Mouse (Mus musculus) right cerebral cortex, adult 2 months (tissue): Measurements from ENCODE around the gene Acot7.

Experiments
- DNase-seq, 2 experiments: peaks; one replicate each; pipeline ENCODE4 v3.0.0; 2021 to 2022; ENCODE audit warnings: low spot score in 2 of 2

The Acot7 gene

DNA sequence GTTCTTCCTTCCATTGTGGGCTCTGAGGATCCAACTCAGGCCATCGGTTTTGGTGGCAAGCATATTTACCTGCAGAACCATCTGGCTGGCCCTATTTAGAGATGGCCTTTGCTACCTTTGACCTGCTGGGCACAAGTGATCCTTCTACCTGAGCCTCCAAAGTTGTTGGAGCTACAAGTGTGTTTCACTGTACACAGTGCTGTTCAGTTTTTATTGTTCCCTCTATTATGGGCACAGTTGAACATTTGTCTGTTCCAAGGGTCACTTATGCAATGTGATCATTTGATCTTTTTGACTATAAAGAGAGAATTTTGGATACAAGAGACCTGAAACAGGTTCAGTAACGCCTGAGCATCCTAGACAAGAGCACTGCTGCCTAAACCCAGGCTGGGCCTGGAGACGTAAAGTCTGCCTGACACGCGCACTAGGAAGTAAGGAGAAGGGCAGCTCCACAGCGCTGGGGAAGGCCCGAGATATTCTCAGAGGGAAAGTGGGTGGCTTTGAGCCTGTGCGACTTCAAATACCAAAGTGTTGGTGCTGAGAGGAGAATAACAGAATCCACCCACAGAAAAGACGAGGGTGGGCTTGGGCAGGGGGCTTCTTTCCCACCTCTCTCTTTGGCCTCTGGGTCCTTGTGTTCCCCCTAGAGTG lies 65.4 kb downstream of the Acot7 start:
- DNase-seq, result no peak

DNA sequence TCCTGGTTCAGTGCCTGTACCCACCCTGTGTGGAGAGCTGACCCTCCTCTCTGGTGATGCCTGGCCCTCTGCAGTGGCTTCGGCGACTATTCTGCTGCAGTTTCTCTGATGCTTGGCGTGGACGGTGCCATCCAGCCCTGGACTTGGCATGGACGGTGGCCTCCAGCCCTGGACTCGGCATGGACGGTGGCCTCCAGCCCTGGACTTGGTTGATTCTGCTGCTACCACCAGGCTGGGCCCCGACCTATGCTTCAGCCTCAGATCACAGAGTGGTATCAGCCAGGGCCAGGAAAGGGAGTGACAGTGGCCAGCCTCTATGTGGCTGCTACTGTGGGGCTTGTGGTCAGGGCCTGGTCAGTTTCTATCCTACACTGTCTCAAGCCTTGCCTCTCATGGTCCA lies 66.0 kb downstream of the Acot7 start:
- DNase-seq, result no peak

DNA sequence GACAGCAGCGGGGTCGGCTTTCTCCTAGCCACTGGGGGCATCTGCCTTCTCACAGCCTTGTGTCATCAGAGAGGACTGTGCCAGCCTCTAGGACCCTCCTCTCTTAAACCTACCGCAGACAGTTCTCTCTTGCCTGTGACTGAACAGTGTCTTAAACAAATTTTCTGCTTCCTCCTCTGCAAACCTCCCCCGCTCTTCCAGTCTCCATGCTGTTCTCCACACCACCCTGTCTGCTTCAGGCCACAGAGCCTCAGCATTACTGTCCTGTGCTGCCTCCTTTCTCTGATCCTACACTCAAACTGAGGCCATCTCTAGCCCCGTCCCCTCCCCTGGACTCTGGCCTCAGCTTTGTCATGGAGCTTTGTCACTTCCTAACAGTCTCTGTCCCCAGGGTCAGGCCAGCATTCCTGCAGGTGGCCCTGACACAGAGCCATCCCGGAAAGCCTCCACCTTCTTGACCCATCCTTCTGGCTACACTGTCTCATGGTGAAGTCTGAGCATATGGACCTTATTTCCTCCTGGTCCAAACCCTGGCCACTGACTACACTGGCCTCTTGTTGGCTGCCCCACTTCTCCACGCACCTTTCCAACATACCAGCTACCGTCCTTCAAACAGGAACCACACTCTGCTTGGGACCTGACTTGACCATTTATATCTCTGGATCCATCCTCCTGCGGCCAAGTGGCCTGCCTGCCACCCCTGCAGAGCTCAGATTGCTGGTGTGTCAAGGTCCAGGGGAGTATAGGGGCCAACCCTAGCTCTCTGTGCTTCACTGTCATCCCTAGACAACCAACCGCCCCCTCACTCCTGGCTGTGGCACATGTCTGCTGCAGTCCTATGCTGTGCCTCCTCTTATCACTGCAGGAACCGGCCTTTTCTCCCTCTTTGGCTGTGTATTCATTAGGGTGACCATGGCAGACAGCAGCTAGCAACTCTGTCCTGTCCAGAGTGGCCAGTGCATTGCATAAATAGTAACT lies 66.9 kb downstream of the Acot7 start:
- DNase-seq, result no peak

DNA sequence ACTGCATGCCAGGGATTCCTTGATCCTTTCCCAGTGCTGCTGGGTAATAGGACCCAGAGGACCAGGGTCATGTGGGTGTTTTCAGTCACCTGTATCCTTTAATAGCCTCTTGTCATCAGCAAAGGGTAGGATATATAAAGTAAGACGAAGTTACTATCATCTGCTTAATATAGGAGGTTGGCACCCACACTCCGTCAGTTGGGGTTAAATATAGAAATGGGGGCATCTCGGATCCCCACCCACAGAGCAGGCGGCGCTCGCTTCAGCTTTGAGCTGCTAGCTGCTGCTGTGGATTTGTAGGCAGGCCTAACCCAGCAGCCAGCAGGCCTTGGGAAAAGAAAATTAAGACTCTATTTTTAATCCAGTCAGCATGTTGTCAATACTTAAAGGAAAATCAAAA lies 68.1 kb downstream of the Acot7 start:
- peak; percentile 75 to 81 for DNase-seq

DNA sequence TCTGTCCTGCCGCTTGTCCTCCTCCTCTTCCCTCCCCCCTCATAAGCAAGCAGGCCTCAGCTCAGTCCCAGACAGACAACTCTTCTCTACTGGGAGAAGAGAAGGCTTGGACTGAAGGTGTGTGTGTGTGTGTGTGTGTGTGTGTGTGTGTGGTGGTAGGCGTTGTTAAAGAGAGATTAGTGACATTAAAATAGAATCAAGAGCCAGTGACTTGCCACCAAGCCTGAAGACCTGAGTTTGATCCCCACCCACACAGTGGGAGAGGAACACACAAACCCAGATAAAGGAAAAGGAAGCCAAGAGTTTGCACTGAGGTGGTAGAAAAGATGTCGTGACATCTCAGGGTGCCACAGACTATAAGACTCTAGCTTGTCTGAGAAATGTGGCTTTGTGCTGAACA lies 69.3 kb downstream of the Acot7 start:
- no peak for DNase-seq

DNA sequence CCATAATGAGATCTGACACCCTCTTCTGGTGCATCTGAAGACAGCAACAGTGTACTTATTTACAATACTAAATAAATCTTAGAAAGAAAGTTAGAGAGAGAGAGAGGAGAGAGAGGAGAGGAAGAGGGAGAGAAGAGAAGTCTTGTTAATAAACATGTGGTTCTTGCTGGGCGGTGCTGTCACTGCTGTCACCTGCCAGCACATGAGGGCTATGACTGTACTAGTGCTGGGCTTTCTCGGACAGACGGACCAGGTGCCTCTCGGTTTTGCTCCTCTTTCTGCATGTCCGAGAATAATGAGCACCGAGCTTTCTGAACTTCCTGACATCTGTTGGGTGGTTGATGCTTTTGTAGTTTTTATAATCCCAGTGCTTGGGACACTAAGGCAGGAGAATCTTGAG lies 72.7 kb downstream of the Acot7 start:
- DNase-seq, result no peak

DNA sequence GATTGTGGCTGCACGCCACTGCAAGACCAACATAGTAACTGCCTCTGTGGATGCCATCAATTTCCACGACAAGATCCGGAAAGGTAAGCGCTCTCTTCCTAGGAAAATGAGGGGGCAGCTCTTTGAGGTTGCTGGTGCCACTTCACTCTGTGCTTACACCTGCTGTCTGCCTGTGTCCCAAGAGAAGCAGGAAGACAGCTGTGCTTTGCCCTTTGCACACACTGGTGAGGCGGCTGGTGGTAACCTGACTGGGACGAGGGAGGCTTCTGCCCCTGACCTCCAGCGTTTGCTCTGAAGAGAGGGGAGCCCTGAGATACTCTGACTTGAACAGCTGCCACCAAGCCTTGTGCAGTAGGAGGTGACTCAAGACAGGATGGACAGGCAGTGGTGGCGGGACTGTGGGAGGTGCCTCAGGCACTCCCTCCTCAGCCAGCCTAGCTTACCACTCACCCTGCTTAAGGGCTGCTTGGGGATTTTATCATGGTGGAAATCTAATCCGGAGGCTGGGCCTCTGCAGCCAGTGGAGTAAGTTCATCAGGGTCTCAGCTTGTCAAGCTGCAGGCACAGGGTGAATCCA lies 75.3 kb downstream of the Acot7 start:
- DNase-seq, result no peak

DNA sequence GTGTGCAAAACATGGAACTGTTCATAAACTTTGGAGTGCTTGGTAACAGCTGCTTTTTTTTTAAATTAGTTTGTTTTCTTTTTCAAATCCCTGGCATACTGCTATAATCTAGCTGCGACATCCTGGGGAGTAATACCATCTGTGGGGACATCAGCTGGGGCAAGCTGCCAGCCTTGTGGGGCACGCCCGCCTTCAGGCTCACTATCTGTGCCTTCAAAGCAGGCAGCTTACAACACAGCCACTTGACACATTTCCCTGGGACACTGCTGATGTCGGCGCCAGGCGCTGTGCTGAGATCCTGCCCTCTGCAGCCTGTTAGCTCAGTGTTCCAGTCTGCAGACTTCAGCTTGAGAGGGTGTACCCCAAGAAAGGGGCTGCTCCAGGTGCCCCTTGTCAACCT lies 79.1 kb downstream of the Acot7 start:
- peak; percentile 78 to 81 for DNase-seq

DNA sequence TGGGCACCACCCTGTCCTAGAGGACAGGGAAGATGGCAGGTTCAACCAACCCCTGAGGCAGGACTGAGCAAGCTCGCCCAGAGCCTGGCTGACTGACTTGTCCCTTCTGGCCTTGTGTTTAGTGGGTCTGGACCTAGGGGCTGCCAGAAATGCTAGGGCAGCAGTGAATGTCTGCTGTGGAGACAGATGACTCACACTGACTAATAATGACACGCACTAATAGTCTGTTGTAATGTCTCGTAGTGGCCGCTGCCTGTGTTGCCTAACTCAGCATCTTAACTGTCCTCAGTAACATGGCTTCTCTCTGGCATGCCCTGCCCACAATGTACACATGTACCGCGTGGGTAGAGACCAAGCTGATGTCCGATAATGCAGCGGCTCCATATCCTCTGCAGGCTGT lies 82.5 kb downstream of the Acot7 start:
- no peak for DNase-seq

DNA sequence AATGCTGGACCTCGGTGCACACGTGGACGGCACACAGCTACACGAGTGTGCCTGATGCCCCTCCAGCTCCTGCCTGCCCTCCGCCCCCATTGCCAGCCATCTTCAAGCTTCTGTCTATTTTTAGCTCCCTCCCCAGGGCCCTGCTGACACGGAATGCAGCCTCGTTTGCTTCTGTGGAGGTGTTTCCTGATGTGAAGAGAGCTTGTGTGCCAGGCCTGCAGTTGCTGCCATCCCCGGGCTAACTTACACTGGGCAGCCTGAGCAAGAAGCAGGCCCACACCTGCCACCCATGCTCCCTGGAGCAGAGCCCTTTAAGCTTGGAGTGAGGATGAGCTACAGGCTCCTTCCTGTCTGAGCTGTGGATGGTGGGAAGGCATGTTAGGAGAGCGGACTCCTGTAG lies 84.3 kb downstream of the Acot7 start:
- no peak for DNase-seq

DNA sequence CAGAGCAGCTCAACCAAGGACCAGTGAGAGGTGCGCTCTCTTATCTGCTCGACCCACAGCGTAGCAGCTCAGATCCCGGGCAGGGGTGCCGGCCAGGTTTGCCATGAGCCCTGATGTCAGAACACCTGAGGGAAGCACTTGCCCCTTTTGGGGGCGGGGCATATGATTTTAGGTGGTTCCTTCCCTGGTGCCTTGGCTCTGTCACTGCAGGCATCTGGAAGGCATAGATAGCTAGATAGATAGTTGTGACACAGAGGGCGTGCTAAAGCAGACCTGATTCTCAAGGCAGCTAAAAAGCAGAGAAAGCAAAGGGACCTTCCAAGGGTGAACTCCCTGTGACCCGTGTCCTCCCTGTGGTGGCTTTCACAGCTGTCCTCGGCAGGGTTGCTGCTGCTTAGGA lies 85.2 kb downstream of the Acot7 start:
- no peak for DNase-seq

DNA sequence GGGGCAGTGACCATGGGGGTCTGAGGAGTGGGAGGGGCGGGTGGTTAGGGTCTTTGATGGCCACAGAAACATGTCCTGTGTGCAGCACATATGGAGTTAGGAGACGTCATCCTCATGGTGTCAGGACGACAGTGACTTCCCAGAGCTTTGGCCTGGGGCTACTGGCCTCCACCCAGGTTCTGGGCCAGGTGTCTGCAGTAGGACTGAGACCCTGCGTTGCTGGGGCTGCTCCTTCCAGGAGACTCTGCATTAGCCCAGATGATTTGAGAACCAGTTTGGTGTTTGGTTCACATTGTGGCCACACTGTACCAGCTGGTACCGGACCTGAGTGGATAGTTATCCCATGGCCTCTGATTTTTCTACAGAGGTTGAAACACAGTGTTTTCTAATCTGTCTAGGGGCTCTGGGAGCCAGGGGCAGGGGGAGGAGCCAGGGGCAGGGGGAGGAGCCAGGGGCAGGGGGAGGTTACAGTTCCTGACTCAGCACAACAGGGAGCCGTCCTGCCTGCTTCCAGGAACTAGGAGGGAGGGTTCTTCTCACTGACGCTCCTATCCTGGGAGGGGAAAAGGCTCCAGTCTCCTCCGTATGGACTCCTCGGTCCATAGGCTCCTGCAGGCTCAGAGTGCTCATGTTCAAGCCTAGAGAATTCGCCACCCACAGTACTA lies 85.7 kb downstream of the Acot7 start:
- no peak for DNase-seq

DNA sequence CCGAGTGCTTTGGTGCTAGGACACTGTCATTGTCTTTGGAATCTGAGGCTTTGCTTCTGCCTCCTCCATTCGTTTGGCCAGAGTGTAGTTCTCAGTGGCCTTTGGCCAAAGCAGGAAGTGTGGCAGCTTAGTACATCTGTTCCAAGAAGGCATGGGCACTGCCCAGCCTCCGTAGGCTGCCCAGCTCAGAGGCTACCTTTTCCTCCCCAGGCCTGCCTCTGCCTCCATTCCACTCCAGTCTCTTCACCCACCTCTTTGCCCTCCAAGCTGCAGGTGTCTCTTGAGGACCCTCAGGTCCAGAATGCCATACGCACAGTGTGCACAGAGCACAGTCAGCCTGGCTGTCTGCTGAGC lies 86.2 kb downstream of the Acot7 start:
- DNase-seq, result no peak

DNA sequence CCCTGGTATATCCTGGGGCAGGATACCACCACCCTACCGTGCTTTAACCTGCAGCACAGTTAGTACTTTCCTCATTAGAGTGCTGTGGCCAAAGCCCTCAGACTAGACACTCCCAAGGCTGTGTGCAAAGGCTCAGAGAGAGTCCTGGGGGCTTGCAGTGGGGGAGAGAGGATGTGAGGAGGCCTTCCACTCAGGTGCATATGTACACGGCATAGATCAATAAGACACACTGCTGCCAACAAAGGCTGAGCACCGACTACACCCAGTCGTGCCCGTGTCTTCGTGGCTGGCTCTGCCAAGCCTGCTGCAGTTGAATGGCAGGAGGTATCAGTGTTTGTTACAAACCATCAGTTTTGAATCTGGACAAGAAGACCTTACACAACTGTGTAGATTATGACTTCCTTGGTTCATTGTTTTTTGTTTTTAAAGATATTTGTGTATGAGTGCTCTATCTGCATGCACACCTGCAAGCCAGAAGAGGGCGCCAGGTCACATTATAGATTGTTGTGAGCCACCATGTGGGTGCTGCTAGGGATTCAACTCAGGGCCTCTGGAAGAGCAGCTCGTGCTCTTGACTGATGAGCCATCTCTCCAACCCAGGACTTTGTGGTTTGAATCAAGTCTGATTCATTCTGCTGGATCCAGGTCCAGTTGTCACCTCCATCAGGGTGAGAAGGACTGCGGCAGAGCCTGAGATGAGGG lies 87.1 kb downstream of the Acot7 start:
- no peak for DNase-seq

DNA sequence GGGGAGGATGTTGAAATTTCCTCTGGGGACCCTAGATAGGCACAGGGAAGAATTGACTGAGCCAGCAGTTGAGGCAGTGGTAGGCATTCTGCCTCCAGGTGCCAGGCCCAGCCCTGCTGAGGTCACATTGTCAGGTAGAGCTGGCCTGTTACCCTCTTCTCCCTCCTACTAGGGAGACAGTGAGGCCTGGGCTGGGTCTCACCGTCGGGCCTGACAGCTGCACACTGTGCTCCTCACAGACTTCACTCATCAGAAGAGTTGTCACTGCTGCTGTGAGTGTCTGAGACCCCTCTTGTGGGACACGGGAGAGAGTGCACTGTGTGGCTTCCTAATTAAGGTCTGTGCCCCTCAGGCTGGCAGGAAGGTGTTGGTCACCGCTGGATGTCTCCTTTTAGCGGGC lies 87.9 kb downstream of the Acot7 start:
- DNase-seq, result no peak

DNA sequence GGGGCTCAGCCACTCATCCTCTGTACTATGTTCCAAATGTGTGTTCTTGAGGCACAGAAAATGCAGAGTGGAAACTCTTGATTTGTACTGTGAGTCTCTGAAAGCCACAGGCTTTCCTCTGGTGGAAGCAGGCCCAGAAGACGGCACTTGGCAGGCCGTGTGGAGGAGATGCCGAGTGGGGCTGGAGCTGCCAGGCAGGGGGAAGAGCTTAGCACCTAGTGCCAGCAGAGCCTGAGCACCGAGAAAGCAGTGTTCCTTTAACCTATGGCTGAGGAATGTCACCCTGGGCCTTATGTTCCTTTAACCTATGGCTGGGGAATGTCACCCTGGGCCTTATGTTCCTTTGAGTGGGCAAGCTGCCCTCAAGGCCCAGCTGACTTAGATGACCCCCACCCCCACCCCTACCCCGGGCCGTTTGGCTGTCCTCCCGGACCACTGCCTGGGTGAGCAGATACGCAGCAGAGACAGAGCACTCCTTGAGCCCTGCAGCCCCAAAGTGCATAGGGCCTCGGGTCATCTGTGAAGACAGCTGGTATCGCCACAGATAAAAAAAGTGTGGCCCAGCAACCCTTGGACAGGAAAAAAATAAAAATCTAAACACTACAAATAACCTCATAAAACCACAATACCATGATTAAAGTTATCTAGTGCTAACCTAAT lies 88.4 kb downstream of the Acot7 start:
- DNase-seq, result no peak

DNA sequence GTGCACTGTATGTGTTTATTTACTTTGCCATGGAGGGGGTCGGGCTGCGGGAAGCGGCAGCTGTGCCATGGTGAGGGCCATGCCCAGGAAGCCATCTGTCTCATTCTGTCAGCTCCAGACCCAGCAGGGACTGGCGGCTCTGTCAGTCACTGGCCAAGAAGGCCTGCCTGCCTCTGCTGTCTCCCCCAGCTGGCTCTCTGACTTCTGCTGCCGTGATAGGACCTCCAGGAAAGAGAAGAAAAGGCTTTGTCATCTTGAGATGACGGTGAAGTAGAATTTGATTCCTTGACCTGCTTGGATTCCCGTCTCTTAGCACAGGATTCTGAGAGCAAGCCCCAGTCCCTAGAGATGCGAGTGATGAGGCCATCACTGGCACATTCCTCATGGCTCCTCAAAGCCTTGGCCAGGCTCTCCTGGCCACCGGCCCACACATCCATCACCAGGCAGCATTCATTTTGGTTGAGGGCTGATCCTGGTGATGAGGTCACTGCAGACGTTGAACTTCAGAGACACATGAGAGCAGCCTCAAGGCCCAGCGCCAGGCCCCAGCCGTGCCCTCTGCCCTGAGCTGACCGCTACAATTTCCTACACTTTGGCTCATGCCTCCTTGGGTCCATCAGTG lies 89.9 kb downstream of the Acot7 start:
- no peak for DNase-seq

DNA sequence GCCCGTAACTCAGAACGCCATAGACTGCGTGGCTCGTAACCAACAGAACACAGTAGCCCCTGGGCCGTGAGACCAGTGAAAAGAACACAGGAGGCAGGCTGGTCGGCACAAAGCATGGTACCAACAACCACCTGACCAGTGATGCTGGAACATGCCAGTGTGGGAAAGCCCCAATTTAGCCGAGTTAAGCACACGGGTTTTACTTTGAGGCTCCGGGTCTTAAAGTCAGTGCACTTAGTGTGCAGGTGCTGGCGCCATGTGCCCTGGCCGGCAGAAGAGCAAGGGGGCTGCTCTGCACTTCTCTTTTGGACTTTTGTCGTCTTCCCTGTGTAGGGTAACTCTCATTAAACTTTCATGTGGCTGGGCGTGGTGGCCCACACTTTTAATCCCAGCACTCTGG lies 92.0 kb downstream of the Acot7 start:
- no peak for DNase-seq

DNA sequence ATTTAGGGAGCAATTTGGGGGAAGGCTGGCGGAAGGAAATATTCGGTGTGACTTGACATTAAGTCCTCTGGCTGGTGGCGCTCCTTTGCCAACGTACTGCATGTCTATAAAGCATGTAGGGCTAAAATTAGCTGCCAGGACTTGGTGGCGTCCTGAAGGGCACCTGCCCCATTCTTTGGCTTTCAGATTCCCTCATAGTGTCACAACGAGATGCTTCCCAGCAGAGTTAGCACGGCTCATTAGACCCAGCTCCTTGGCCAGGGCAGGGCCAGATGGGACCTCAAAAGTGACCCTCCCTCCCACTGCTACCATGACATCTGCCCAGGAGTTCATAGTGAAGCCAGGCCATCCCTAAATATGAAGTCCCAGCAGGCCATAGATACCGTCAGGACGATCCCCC lies 92.7 kb downstream of the Acot7 start:
- no peak for DNase-seq

DNA sequence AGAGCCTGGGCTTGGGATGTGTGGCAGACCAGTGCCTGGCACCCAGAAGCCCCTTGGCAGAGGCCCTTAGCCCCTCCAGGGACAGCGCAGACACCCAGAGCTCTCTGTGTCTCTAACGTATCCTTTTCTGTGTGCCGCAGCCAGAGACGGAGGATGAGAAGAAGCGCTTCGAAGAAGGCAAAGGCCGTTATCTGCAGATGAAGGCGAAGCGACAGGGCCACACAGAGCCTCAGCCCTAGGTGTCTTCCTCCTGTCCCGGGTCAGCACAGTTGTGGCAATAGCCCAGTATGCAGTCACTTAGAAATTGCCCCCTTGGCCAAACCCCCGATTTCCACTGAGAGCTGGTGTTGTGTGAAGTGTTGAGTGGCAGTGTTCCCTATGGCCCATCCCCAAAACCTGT lies 93.4 kb downstream of the Acot7 start:
- no peak for DNase-seq

DNA sequence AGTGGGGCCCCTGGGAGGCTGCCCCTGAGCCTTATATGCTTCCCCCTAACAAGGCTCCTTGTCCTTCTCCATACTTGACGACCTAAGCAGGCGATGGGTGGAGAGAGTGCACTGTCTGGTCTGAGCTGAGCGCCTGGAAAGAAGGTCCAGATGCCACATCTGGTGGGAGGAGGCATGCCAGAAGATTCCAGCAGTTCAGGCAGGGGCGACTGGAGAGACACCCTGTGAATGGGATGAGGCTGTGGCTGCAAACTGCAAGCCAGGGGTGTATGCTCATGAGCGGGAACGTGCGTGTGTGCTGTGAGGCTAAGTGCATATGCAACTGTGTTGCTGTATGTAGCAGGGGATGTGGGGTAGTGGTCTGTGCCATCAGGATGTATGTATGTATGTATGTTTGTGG lies 94.1 kb downstream of the Acot7 start:
- DNase-seq, result no peak
